Mouse (Mus musculus) natural killer cell, adult 2 months (primary cell): ENCODE data around the gene Foxg1.

ENCODE experiments used
- DNase-seq, 2 experiments: peaks; one replicate each; pipeline ENCODE4 v3.0.0; 2022; ENCODE audit warnings: low spot score in 2 of 2

Gene Foxg1

GRCm38 (mm10) chr12:49409833-49410232 is 27.4 kb downstream of the Foxg1 start:
- no peak for DNase-seq

GRCm38 (mm10) chr12:49417963-49418362 is 35.5 kb downstream of the Foxg1 start:
- no peak for DNase-seq
